9 mouse cellular contexts compared by ENCODE assay signal in the genomic region with DNA sequence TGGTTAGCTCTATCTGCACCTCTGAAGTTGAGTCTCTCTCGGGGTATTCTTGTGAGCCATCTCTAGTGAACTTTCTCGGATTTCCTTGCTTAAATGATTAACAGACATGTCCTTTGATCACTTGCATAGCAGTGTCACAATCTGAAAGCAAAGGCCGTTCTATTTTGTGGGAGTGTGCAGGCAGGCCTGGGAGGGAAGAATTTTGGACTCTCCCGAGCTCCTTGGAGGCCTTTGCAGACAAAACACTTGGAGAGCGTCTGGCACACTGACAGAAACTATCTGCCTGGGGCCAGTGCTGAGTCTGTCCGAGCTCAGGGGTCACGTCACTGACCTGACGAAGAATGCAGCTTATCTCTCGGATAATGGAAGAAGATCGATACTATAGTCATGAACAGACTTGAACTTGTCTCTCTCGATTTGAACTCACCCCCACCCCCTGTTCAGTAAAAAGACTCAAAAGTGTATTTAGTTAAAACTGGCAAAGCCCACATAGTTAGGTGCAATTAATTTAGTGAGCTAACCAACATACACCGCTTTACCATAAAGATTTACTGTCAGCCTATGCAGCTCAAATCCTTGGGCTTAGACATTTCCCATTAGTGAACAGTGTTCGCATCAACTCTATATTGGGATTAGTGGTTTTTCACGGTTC.
DNase-seq lines count a peak whose midpoint lies in the region; ATAC-seq and TF ChIP-seq lines count a peak whose summit lies in the region.
"Had no signal": no experiment of that assay in that cellular context is flagged by ENCODE, and none has a peak within 500 bp of the region (broad histone marks: within the 10 kb centered on the region; RNA-seq: fewer than 3 reads in every experiment).

No protein-coding gene starts in this region.

- no peak for TF ChIP-seq POLR2A in lung, adult 2 months (IDR thresholded peaks at IDR 0.05; ENCODE audit: borderline replicate concordance, extremely low read depth, low read depth, low read length)

- no peaks in the 10 kb centered on the region for H3K27me3 ChIP-seq in kidney, embryonic 15.5 days
- no peaks in the 10 kb centered on the region for H3K27me3 ChIP-seq in midbrain, embryonic 16.5 days (ENCODE audit: control insufficient read depth, insufficient read depth, low read depth, low read length)

- peak; percentile 11 to 35 for DNase-seq in lung, adult 18-20 months
- no peak for DNase-seq in lung, adult 2 months
- peak; percentile 45 to 65 for DNase-seq in heart, adult 9 months (ENCODE audit: low spot score in 2 of 2)
- no peak for DNase-seq in cerebellum, postnatal 36 days
- no peak for DNase-seq in thymus, postnatal 14 days
- DNase-seq in spleen, postnatal 10 days (ENCODE audit: low spot score in 2 of 2): no peak

- H3K4me3 ChIP-seq in lung, adult 2 months (replicated peaks; ENCODE audit: extremely low read depth, low read depth, low read length): no peak overlapping the region
- H3K4me3 ChIP-seq in kidney, embryonic 15.5 days (replicated peaks): no peak overlapping the region
- H3K4me3 ChIP-seq in midbrain, embryonic 16.5 days (ENCODE audit: low read depth, low read length): no peak overlapping the region

- no peak for TF ChIP-seq CTCF in lung, adult 2 months (IDR thresholded peaks at IDR 0.05; ENCODE audit: insufficient read depth, low read length)

- H3K36me3 ChIP-seq in kidney, embryonic 15.5 days: no peaks in the 10 kb centered on the region
- H3K36me3 ChIP-seq in midbrain, embryonic 16.5 days (ENCODE audit: control insufficient read depth, insufficient read depth, low read length): no peaks in the 10 kb centered on the region
- H3K36me3 ChIP-seq: G1E had no signal

- no peak overlapping the region for H3K9ac ChIP-seq in kidney, embryonic 15.5 days
- no peak overlapping the region for H3K9ac ChIP-seq in midbrain, embryonic 16.5 days (ENCODE audit: low read depth, low read length)

- H3K4me2 ChIP-seq in kidney, embryonic 15.5 days: 0 out of 2 replicates have a peak overlapping the region, but pooled peaks have one; percentile 7
- H3K4me2 ChIP-seq in midbrain, embryonic 16.5 days (ENCODE audit: low read length): no peak overlapping the region

- WGBS in lung, adult 2 months: 64% methylated on average over 14 of the region's 14 CpGs
- WGBS in kidney, embryonic 15.5 days: 27% methylated on average over 14 of the region's 14 CpGs
- 27% methylated on average over 14 of the region's 14 CpGs for WGBS in midbrain, embryonic 16.5 days

- H3K27ac ChIP-seq in kidney, embryonic 15.5 days: peak overlapping the region; percentile 71
- H3K27ac ChIP-seq in midbrain, embryonic 16.5 days (ENCODE audit: low read length): 0 out of 2 replicates have a peak overlapping the region, but pooled peaks have one; percentile 33

- H3K9me3 ChIP-seq in kidney, embryonic 15.5 days (replicated peaks): no peaks in the 10 kb centered on the region
- no peaks in the 10 kb centered on the region for H3K9me3 ChIP-seq in midbrain, embryonic 16.5 days (replicated peaks; ENCODE audit: control insufficient read depth, low read length, poor library complexity, severe bottlenecking)
- H3K9me3 ChIP-seq: G1E had no signal

- peak; percentile 80 for ATAC-seq in kidney, embryonic 15.5 days (replicated peaks; ENCODE audit: low FRiP score)
- ATAC-seq in midbrain, embryonic 16.5 days: no peak

- peaks cover 2% of the 10 kb centered on the region; the same call in 1 of the 2 replicates for H3K4me1 ChIP-seq in lung, adult 2 months (ENCODE audit: control insufficient read depth, insufficient read depth, low read length)
- H3K4me1 ChIP-seq in kidney, embryonic 15.5 days: peaks cover 25% of the 10 kb centered on the region
- H3K4me1 ChIP-seq in midbrain, embryonic 16.5 days (ENCODE audit: control insufficient read depth, insufficient read depth, low read length): peaks cover 16% of the 10 kb centered on the region

Comparison
In these comparisons a context has a peak if more than half of its experiments do, and no peak if none do; other contexts are left out.
1. DNase-seq: peak in lung, adult 18-20 months (2 of 2) and heart, adult 9 months (2 of 2); none in lung, adult 2 months (single experiment), cerebellum, postnatal 36 days (0 of 2), thymus, postnatal 14 days (single experiment) and spleen, postnatal 10 days (0 of 2).